Comparison of ENCODE assay signal across 8 mouse cellular contexts in the genomic region with DNA sequence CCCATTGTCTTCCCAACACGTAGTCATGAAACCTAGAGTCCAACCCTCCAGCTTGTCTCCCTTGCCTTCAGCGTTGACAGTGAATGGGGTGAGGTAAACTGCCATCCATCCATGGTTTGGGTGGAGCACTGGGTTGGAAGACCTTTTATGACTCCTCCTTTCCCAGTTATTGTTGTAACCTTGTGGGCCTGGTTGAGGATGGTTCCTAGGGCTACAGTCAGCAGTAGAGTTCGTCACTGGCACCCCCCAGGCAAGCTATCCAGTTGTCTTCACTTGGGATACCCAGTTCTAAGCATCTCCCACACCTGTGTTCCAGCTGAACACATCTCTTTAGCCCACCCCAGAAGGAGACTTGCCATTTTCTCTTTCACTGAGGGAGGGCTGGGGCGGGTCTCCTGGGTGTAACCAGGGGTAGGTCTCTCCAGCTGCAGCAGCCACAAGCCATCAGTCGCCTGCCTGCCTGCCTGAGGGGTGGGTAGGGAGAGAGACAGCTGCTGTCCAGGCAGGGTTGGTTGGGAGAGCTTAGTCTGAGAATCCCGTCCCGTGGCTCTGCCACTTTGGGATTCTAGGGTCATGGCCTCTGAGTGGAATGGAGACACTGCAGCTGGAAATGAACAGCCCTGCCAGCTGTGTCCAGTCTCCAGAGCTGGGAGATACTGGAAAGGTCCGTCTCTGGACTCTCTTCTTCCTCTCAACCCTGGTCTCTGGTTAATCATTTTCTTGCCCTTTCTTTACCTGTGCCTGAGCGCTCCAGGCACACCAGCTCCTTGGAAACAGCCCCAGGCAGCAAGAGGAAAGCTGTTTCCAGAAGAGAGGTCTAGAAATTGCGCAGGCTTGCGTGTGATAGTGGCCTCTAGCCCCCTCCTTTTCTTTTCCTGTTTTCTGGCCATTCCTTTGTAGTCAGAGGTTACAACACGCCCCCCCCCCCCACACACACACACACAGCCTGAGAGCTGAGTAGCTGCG. TPM values are rescaled to one million over a fixed set of nuclear protein-coding genes. Genes with fewer than 3 reads are reported as not detected.
DNase-seq lines count a peak whose midpoint lies in the region; ATAC-seq and TF ChIP-seq lines count a peak whose summit lies in the region.

No protein-coding gene starts in this region.

- H3K4me2 ChIP-seq in kidney, embryonic 15.5 days: peak overlapping the region; percentile 65

- WGBS in heart, embryonic 10.5 days: 35% methylated on average over 12 of the region's 13 CpGs
- WGBS in kidney, embryonic 15.5 days: 23% methylated on average over 13 of the region's 13 CpGs

- H3K9ac ChIP-seq in kidney, embryonic 15.5 days: no peak overlapping the region

- no peak for DNase-seq in testis, postnatal 14 days (ENCODE audit: low spot score)
- no peak for DNase-seq in heart, embryonic 10.5 days (ENCODE audit: low spot score)
- DNase-seq in lung, postnatal 25 days (ENCODE audit: low spot score): peak; percentile 66
- no peak for DNase-seq in cerebellum, adult 18-20 months
- no peak for DNase-seq in layer of hippocampus, postnatal 25 days (ENCODE audit: extremely low spot score in 1 of 2, low spot score in 1 of 2)
- DNase-seq in layer of hippocampus, adult 9-10 months (ENCODE audit: low spot score): no peak

- no peaks in the 10 kb centered on the region for H3K9me3 ChIP-seq in heart, embryonic 10.5 days
- H3K9me3 ChIP-seq in kidney, embryonic 15.5 days (replicated peaks): no peaks in the 10 kb centered on the region

- no peaks in the 10 kb centered on the region for H3K27me3 ChIP-seq in testis, adult 2 months (ENCODE audit: control insufficient read depth, insufficient read depth, low read length)
- H3K27me3 ChIP-seq in heart, embryonic 10.5 days (ENCODE audit: insufficient read depth, poor library complexity, severe bottlenecking): peaks cover 5% of the 10 kb centered on the region
- no peaks in the 10 kb centered on the region for H3K27me3 ChIP-seq in kidney, embryonic 15.5 days

- TF ChIP-seq CTCF in testis, adult 2 months (IDR thresholded peaks at IDR 0.05; ENCODE audit: control insufficient read depth, insufficient read depth, insufficient replicate concordance, low read depth, low read length): no peak

- no peak overlapping the region for H3K4me3 ChIP-seq in testis, adult 2 months (ENCODE audit: control insufficient read depth, low read depth, low read length)
- peak overlapping the region; percentile 79 for H3K4me3 ChIP-seq in heart, embryonic 10.5 days
- H3K4me3 ChIP-seq in kidney, embryonic 15.5 days (replicated peaks): peak overlapping the region; percentile 68

- no peak for TF ChIP-seq POLR2A in testis, adult 2 months (IDR thresholded peaks at IDR 0.05; ENCODE audit: control insufficient read depth, low read depth, low read length)

- no peaks in the 10 kb centered on the region for H3K36me3 ChIP-seq in testis, adult 2 months (ENCODE audit: control insufficient read depth, insufficient read depth, low read length)
- H3K36me3 ChIP-seq in heart, embryonic 10.5 days: peaks cover 38% of the 10 kb centered on the region
- peaks cover 36% of the 10 kb centered on the region for H3K36me3 ChIP-seq in kidney, embryonic 15.5 days

- ATAC-seq in kidney, embryonic 15.5 days (replicated peaks; ENCODE audit: low FRiP score): peak; percentile 15

- peak overlapping the region; percentile 20; the same call in 1 of the 2 replicates for H3K27ac ChIP-seq in testis, adult 2 months (ENCODE audit: control insufficient read depth, insufficient read depth, low read depth, low read length)
- H3K27ac ChIP-seq in heart, embryonic 10.5 days: peak overlapping the region; percentile 92
- H3K27ac ChIP-seq in kidney, embryonic 15.5 days: peak overlapping the region; percentile 87

- peaks cover 20% of the 10 kb centered on the region for H3K4me1 ChIP-seq in testis, adult 2 months (ENCODE audit: control insufficient read depth, insufficient read depth, low read length)
- H3K4me1 ChIP-seq in heart, embryonic 10.5 days: peaks cover 80% of the 10 kb centered on the region
- H3K4me1 ChIP-seq in kidney, embryonic 15.5 days: peaks cover 60% of the 10 kb centered on the region

RNA-seq across cellular contexts. Expression of gene Tagln2, which starts 2.6 kb away (rescaled TPM):
- 7.6 and 16.5 TPM in 2 replicates for polyA plus RNA-seq in testis, adult 2 months (2012; rRNA removed)
- polyA plus RNA-seq in heart, embryonic 10.5 days (2016; fragmentation: Nextera tagmentation; extraction: Ambion mirVana): 276 and 315 TPM in 2 replicates
- polyA plus RNA-seq in kidney, embryonic 15.5 days (2015; fragmentation: Nextera tagmentation; extraction: Ambion mirVana): 246 and 251 TPM in 2 replicates
- total RNA-seq in layer of hippocampus, postnatal 25 days (2021): 10 to 100 TPM; 10.4 to 12.1 TPM

RNA-seq across cellular contexts. Expression of gene Cfap45, which starts 18.2 kb away (rescaled TPM):
- 302 and 305 TPM in 2 replicates for polyA plus RNA-seq in testis, adult 2 months (2012; rRNA removed)
- 1.7 and 2.4 TPM in 2 replicates for polyA plus RNA-seq in heart, embryonic 10.5 days (2016; fragmentation: Nextera tagmentation; extraction: Ambion mirVana)
- polyA plus RNA-seq in kidney, embryonic 15.5 days (2015; fragmentation: Nextera tagmentation; extraction: Ambion mirVana): 1.4 and 2.2 TPM in 2 replicates
- total RNA-seq in layer of hippocampus, postnatal 25 days (2021): 1 to 10 TPM; 3.1 to 3.9 TPM

RNA-seq across cellular contexts. Expression of gene Igsf9, which starts 20.8 kb away (rescaled TPM):
- polyA plus RNA-seq in testis, adult 2 months (2012; rRNA removed): 66.1 and 68.5 TPM in 2 replicates
- polyA plus RNA-seq in heart, embryonic 10.5 days (2016; fragmentation: Nextera tagmentation; extraction: Ambion mirVana): 13.7 and 37.5 TPM in 2 replicates
- polyA plus RNA-seq in kidney, embryonic 15.5 days (2015; fragmentation: Nextera tagmentation; extraction: Ambion mirVana): 45.0 and 46.0 TPM in 2 replicates
- total RNA-seq in layer of hippocampus, postnatal 25 days (2021): 1 to 10 TPM; 5.6 to 8.2 TPM

RNA-seq across cellular contexts. Expression of gene Slamf9, which starts 27.3 kb away (rescaled TPM):
- polyA plus RNA-seq in testis, adult 2 months (2012; rRNA removed): 9.8 and 13.1 TPM in 2 replicates
- polyA plus RNA-seq in heart, embryonic 10.5 days (2016; fragmentation: Nextera tagmentation; extraction: Ambion mirVana): 0.92 and 1.1 TPM in 2 replicates
- 0.73 and 1.1 TPM in 2 replicates for polyA plus RNA-seq in kidney, embryonic 15.5 days (2015; fragmentation: Nextera tagmentation; extraction: Ambion mirVana)
- total RNA-seq in layer of hippocampus, postnatal 25 days (2021): not detected

RNA-seq across cellular contexts. Expression of gene Vsig8, which starts 53.3 kb away (rescaled TPM):
- 12.1 and 14.1 TPM in 2 replicates for polyA plus RNA-seq in testis, adult 2 months (2012; rRNA removed)
- 0.12 TPM in 1 of 2 replicates, not detected in the other for polyA plus RNA-seq in heart, embryonic 10.5 days (2016; fragmentation: Nextera tagmentation; extraction: Ambion mirVana)
- polyA plus RNA-seq in kidney, embryonic 15.5 days (2015; fragmentation: Nextera tagmentation; extraction: Ambion mirVana): 0.57 and 0.59 TPM in 2 replicates
- total RNA-seq in layer of hippocampus, postnatal 25 days (2021): under 1 TPM; 0.39 to 0.56 TPM

Comparison
In these comparisons a context has a peak if more than half of its experiments do, and no peak if none do; other contexts are left out.
1. H3K27ac ChIP-seq: peak in every context shown above with its lines; median percentile 92 in heart, embryonic 10.5 days; 87 in kidney, embryonic 15.5 days; 20 in testis, adult 2 months.
2. RNA of gene Tagln2, which starts 2.6 kb away (polyA plus RNA-seq): 276 to 315 TPM in heart, embryonic 10.5 days and 246 to 251 TPM in kidney, embryonic 15.5 days; 7.6 to 16.5 TPM in testis, adult 2 months; every median in the first group is over 10 times any median in the second.
3. RNA of gene Cfap45, which starts 18.2 kb away (polyA plus RNA-seq): 302 to 305 TPM in testis, adult 2 months; 1.7 to 2.4 TPM in heart, embryonic 10.5 days and 1.4 to 2.2 TPM in kidney, embryonic 15.5 days; every median in the first group is over 10 times any median in the second.